Mouse (Mus musculus): Measurements from ENCODE around the gene Paqr5.

GRCm38 (mm10) chr9:61919464-61919863, 107.2 kb downstream of the Paqr5 start:
- no peak for TF ChIP-seq CTCF (IDR thresholded peaks at IDR 0.05; ENCODE audit: low read depth)
- no peak for TF ChIP-seq EP300 (IDR thresholded peaks at IDR 0.05; ENCODE audit: low read depth)

All from liver, embryonic 14.5 days (tissue).